Mouse (Mus musculus): ENCODE results near the gene Flnb. TPM values are rescaled to one million over a fixed set of nuclear protein-coding genes. Genes with fewer than 3 reads are reported as not detected.

Flnb gene
- polyA plus RNA-seq, 1 experiment = 326 TPM

GRCm38 (mm10) chr14:7821341-7821740 lies 3.6 kb downstream of the Flnb start:
- Histone ChIP-seq H3K9ac (ENCODE audit: low read depth, poor library complexity, severe bottlenecking) (no peak overlapping the region), H3K9me3 (replicated peaks; ENCODE audit: control insufficient read depth, insufficient read depth, low read length, poor library complexity, severe bottlenecking) (no peaks in the 10 kb centered on the region), H3K27ac (ENCODE audit: insufficient read depth, low read length) (no peak overlapping the region), H3K4me1 (ENCODE audit: control insufficient read depth, insufficient read depth, low read length) (peaks cover 6% of the 10 kb centered on the region), H3K27me3 (ENCODE audit: control insufficient read depth, insufficient read depth, low read length, poor library complexity, severe bottlenecking) (no peaks in the 10 kb centered on the region), H3K36me3 (ENCODE audit: control insufficient read depth, insufficient read depth, low read length, poor library complexity, severe bottlenecking) (0 out of 2 replicates have a peak, but pooled peaks cover 3% of the 10 kb centered on the region), H3K4me3 (ENCODE audit: low read depth, low read length) (no peak overlapping the region)
- no peak for TF ChIP-seq CTCF (IDR thresholded peaks at IDR 0.05; ENCODE audit: low read depth, low read length)
- no peak for TF ChIP-seq POLR2A (IDR thresholded peaks at IDR 0.05; ENCODE audit: insufficient read depth, low read length)
- TF ChIP-seq EP300 (IDR thresholded peaks at IDR 0.05; ENCODE audit: insufficient read depth, low read depth, low read length) = no peak

DNA sequence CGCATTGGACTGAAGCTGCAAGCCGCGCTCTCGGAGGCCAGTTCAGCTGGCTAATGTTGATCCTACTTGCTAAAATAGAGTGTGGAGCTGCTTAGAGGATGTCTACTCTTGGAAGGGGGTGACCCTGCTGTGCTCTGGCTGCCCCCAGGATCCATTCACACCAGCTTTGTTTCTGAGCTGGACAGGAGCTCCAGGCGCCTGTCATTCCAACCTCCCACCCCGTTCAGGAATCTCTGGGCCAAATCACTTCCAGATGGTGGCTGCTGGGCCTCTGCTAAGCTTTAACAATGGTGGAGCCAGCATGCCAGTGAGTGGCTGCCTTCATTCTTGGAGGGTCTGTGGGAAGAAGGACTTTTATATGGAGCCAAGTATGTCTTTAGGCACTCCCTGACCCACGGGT lies 4.9 kb downstream of the Flnb start:
- H3K36me3 ChIP-seq (ENCODE audit: control insufficient read depth, insufficient read depth, low read length, poor library complexity, severe bottlenecking) = 0 out of 2 replicates have a peak, but pooled peaks cover 3% of the 10 kb centered on the region
- no peak overlapping the region for H3K4me3 ChIP-seq (ENCODE audit: low read depth, low read length)
- no peaks in the 10 kb centered on the region for H3K27me3 ChIP-seq (ENCODE audit: control insufficient read depth, insufficient read depth, low read length, poor library complexity, severe bottlenecking)
- no peak overlapping the region for H3K27ac ChIP-seq (ENCODE audit: insufficient read depth, low read length)
- H3K4me1 ChIP-seq (ENCODE audit: control insufficient read depth, insufficient read depth, low read length) = peaks cover 6% of the 10 kb centered on the region
- H3K9ac ChIP-seq (ENCODE audit: low read depth, poor library complexity, severe bottlenecking) = no peak overlapping the region
- no peaks in the 10 kb centered on the region for H3K9me3 ChIP-seq (replicated peaks; ENCODE audit: control insufficient read depth, insufficient read depth, low read length, poor library complexity, severe bottlenecking)
- TF ChIP-seq CTCF (IDR thresholded peaks at IDR 0.05; ENCODE audit: low read depth, low read length) = no peak
- TF ChIP-seq POLR2A (IDR thresholded peaks at IDR 0.05; ENCODE audit: insufficient read depth, low read length) = no peak
- 0 out of 2 replicates have a peak, but pooled peaks have one; percentile 24 for TF ChIP-seq EP300 (IDR thresholded peaks at IDR 0.05; ENCODE audit: insufficient read depth, low read depth, low read length)

GRCm38 (mm10) chr14:7824651-7825268 lies 7.0 kb downstream of the Flnb start:
- Histone ChIP-seq H3K9me3 (replicated peaks; ENCODE audit: control insufficient read depth, insufficient read depth, low read length, poor library complexity, severe bottlenecking) (no peaks in the 10 kb centered on the region), H3K36me3 (ENCODE audit: control insufficient read depth, insufficient read depth, low read length, poor library complexity, severe bottlenecking) (0 out of 2 replicates have a peak, but pooled peaks cover 3% of the 10 kb centered on the region), H3K4me1 (ENCODE audit: control insufficient read depth, insufficient read depth, low read length) (peaks cover 6% of the 10 kb centered on the region), H3K9ac (ENCODE audit: low read depth, poor library complexity, severe bottlenecking) (no peak overlapping the region), H3K27me3 (ENCODE audit: control insufficient read depth, insufficient read depth, low read length, poor library complexity, severe bottlenecking) (no peaks in the 10 kb centered on the region), H3K4me3 (ENCODE audit: low read depth, low read length) (no peak overlapping the region), H3K27ac (ENCODE audit: insufficient read depth, low read length) (no peak overlapping the region)
- TF ChIP-seq EP300 (IDR thresholded peaks at IDR 0.05; ENCODE audit: insufficient read depth, low read depth, low read length) (no peak), CTCF (IDR thresholded peaks at IDR 0.05; ENCODE audit: low read depth, low read length) (no peak), POLR2A (IDR thresholded peaks at IDR 0.05; ENCODE audit: insufficient read depth, low read length) (no peak)

GRCm38 (mm10) chr14:7826151-7826937 lies 8.6 kb downstream of the Flnb start:
- Histone ChIP-seq H3K9ac (ENCODE audit: low read depth, poor library complexity, severe bottlenecking) (no peak overlapping the region), H3K4me1 (ENCODE audit: control insufficient read depth, insufficient read depth, low read length) (peaks cover 6% of the 10 kb centered on the region), H3K27ac (ENCODE audit: insufficient read depth, low read length) (0 out of 2 replicates have a peak overlapping the region, but pooled peaks have one; percentile 10), H3K36me3 (ENCODE audit: control insufficient read depth, insufficient read depth, low read length, poor library complexity, severe bottlenecking) (no peaks in the 10 kb centered on the region), H3K9me3 (replicated peaks; ENCODE audit: control insufficient read depth, insufficient read depth, low read length, poor library complexity, severe bottlenecking) (no peaks in the 10 kb centered on the region), H3K27me3 (ENCODE audit: control insufficient read depth, insufficient read depth, low read length, poor library complexity, severe bottlenecking) (no peaks in the 10 kb centered on the region), H3K4me3 (ENCODE audit: low read depth, low read length) (no peak overlapping the region)
- TF ChIP-seq POLR2A (IDR thresholded peaks at IDR 0.05; ENCODE audit: insufficient read depth, low read length) = no peak
- TF ChIP-seq EP300 (IDR thresholded peaks at IDR 0.05; ENCODE audit: insufficient read depth, low read depth, low read length) = 0 out of 2 replicates have a peak, but pooled peaks have one; percentile 22

DNA sequence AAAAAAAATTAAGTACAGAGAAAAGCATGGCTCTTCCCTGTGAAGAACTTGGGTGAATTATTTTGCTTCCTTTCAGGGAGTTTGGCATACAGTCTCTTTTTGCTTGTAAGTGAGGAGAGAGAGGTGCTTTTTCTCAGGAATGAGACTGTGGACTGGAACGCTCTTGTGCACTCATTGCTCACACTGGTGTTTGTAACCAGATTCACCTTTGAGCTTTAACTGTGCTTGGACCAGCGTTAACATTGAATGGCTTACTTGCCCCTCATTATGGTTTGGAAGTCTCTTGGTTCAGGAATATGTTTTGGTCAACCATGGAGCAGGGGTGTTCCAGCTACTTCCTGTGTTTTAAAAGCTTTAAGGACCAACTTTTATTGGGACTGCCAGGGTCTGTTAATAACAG lies 11.4 kb downstream of the Flnb start:
- Histone ChIP-seq H3K9ac (ENCODE audit: low read depth, poor library complexity, severe bottlenecking) (no peak overlapping the region), H3K36me3 (ENCODE audit: control insufficient read depth, insufficient read depth, low read length, poor library complexity, severe bottlenecking) (no peaks in the 10 kb centered on the region)
- TF ChIP-seq POLR2A (IDR thresholded peaks at IDR 0.05; ENCODE audit: insufficient read depth, low read length) = no peak

More for the DNA sequence above, 11.4 kb downstream of the Flnb start:
- no peaks in the 10 kb centered on the region for H3K27me3 ChIP-seq (ENCODE audit: control insufficient read depth, insufficient read depth, low read length, poor library complexity, severe bottlenecking)
- no peaks in the 10 kb centered on the region for H3K9me3 ChIP-seq (replicated peaks; ENCODE audit: control insufficient read depth, insufficient read depth, low read length, poor library complexity, severe bottlenecking)
- H3K4me1 ChIP-seq (ENCODE audit: control insufficient read depth, insufficient read depth, low read length) = peaks cover 5% of the 10 kb centered on the region
- no peak overlapping the region for H3K27ac ChIP-seq (ENCODE audit: insufficient read depth, low read length)
- H3K4me3 ChIP-seq (ENCODE audit: low read depth, low read length) = no peak overlapping the region

Data from ES-Bruce4 (cell line).